ENCODE assay signal across 27 mouse cellular contexts in genomic region chr6:119217661-119218060, GRCm38 (mm10). TPM values are rescaled to one million over a fixed set of nuclear protein-coding genes. Genes with fewer than 3 reads are reported as not detected.
DNase-seq lines count a peak whose midpoint lies in the region; ATAC-seq and TF ChIP-seq lines count a peak whose summit lies in the region.
"Had no signal": no experiment of that assay in that cellular context is flagged by ENCODE, and none has a peak within 500 bp of the region (broad histone marks: within the 10 kb centered on the region; RNA-seq: fewer than 3 reads in every experiment).

No protein-coding gene starts in this region.

- no peaks in the 10 kb centered on the region for H3K27me3 ChIP-seq in heart, embryonic 11.5 days (ENCODE audit: control insufficient read depth, insufficient read depth, low read length)
- no peaks in the 10 kb centered on the region for H3K27me3 ChIP-seq in heart, postnatal 0 days (ENCODE audit: control insufficient read depth, insufficient read depth, low read length)
- H3K27me3 ChIP-seq: embryonic facial prominence, embryonic 15.5 days; hindbrain, embryonic 12.5 days had no signal

- H3K4me1 ChIP-seq in heart, embryonic 11.5 days (ENCODE audit: control insufficient read depth, insufficient read depth, low read length): peaks cover 47% of the 10 kb centered on the region
- H3K4me1 ChIP-seq in heart, postnatal 0 days (ENCODE audit: control insufficient read depth, insufficient read depth): peaks cover 24% of the 10 kb centered on the region
- H3K4me1 ChIP-seq: embryonic facial prominence, embryonic 15.5 days; forebrain, embryonic 10.5 days; hindbrain, embryonic 12.5 days had no signal

- H3K4me3 ChIP-seq in heart, embryonic 11.5 days (ENCODE audit: low read depth, low read length): no peak overlapping the region
- H3K4me3 ChIP-seq in heart, postnatal 0 days (ENCODE audit: low read depth, low read length): no peak overlapping the region
- H3K4me3 ChIP-seq: embryonic facial prominence, embryonic 15.5 days; erythroblast, embryonic 14.5 days; forebrain, embryonic 10.5 days; gastrocnemius, adult 2 months; hindbrain, embryonic 12.5 days had no signal

- H3K27ac ChIP-seq in heart, embryonic 11.5 days (ENCODE audit: low read depth, low read length): no peak overlapping the region
- no peak overlapping the region for H3K27ac ChIP-seq in heart, postnatal 0 days (ENCODE audit: low read depth)
- H3K27ac ChIP-seq: embryonic facial prominence, embryonic 15.5 days; forebrain, embryonic 10.5 days; gastrocnemius, adult 2 months; hindbrain, embryonic 12.5 days had no signal

- ATAC-seq in heart, embryonic 11.5 days (replicated peaks; ENCODE audit: insufficient number of reproducible peaks, low FRiP score, low TSS enrichment): no peak
- ATAC-seq in heart, postnatal 0 days (ENCODE audit: insufficient read depth, low read depth): no peak
- ATAC-seq: CD4-positive, CD25-positive, alpha-beta regulatory T cell, adult 4 months; forebrain, embryonic 14.5 days had no signal

- H3K9ac ChIP-seq in heart, embryonic 11.5 days (ENCODE audit: low read depth, low read length): no peak overlapping the region
- H3K9ac ChIP-seq in heart, postnatal 0 days (replicated peaks; ENCODE audit: low read depth, low read length): no peak overlapping the region
- H3K9ac ChIP-seq: embryonic facial prominence, embryonic 15.5 days; hindbrain, embryonic 12.5 days had no signal

- peak; percentile 86 for DNase-seq in heart, adult 11 months
- peak; percentile 4 for DNase-seq in heart, postnatal 0 days (ENCODE audit: low spot score)
- no peak for DNase-seq in heart, postnatal 25 days (ENCODE audit: low spot score)
- peak; percentile 2 to 5 for DNase-seq in layer of hippocampus, postnatal 25 days (ENCODE audit: extremely low spot score in 1 of 2, low spot score in 1 of 2)
- DNase-seq in layer of hippocampus, adult 9-11 months: no peak
- DNase-seq in urinary bladder, adult 2 months (ENCODE audit: low spot score): peak; percentile 20
- no peak for DNase-seq in urinary bladder, postnatal 14 days (ENCODE audit: low spot score)
- DNase-seq: adrenal gland, adult 8-10 months; adrenal gland, postnatal 36 days; B cell, adult 2 months; cerebellum, adult 11 months; cerebellum, adult 8-10 months; embryo, embryonic 11 days; gastrocnemius, adult 2 months; gastrocnemius, postnatal 25 days; heart, postnatal 14 days had no signal

- no peak overlapping the region; the same call in 1 of the 2 replicates for H3K4me2 ChIP-seq in heart, embryonic 11.5 days
- no peak overlapping the region for H3K4me2 ChIP-seq in heart, postnatal 0 days (ENCODE audit: low read depth, low read length)
- H3K4me2 ChIP-seq: embryonic facial prominence, embryonic 15.5 days; hindbrain, embryonic 12.5 days had no signal

- TF ChIP-seq EP300 in heart, postnatal 0 days (IDR thresholded peaks at IDR 0.05; ENCODE audit: low read depth): no peak

- H3K9me3 ChIP-seq in heart, embryonic 11.5 days (replicated peaks; ENCODE audit: control insufficient read depth, low read length): no peaks in the 10 kb centered on the region
- H3K9me3 ChIP-seq in heart, postnatal 0 days (replicated peaks; ENCODE audit: control insufficient read depth, low read length): no peaks in the 10 kb centered on the region
- H3K9me3 ChIP-seq: embryonic facial prominence, embryonic 15.5 days; forebrain, embryonic 10.5 days; G1E; hindbrain, embryonic 12.5 days had no signal

- no peak for TF ChIP-seq CTCF in heart, postnatal 0 days (IDR thresholded peaks at IDR 0.05; ENCODE audit: low read depth)

- intact Hi-C loops in heart, postnatal 25 days (cut with DNase I): no loop called here

- WGBS in heart, embryonic 11.5 days (ENCODE audit: insufficient replicate concordance): 43% methylated on average over 4 of the region's 4 CpGs
- 63% methylated on average over 4 of the region's 4 CpGs for WGBS in heart, postnatal 0 days

- no peaks in the 10 kb centered on the region; the same call in 1 of the 2 replicates for H3K36me3 ChIP-seq in heart, embryonic 11.5 days (ENCODE audit: control insufficient read depth, insufficient read depth, low read length)
- H3K36me3 ChIP-seq in heart, postnatal 0 days (replicated peaks; ENCODE audit: control insufficient read depth, insufficient read depth, low read length): peaks cover 15% of the 10 kb centered on the region

RNA-seq across cellular contexts. Expression of gene Cacna2d4, which starts 18.7 kb away (rescaled TPM):
- not detected in 2 replicates for polyA plus RNA-seq in heart, embryonic 11.5 days (2014; fragmentation: Nextera tagmentation; extraction: Ambion mirVana)
- not detected in 2 replicates for total RNA-seq in heart, postnatal 0 days (2014; rRNA removed; ENCODE audit: low replicate concordance)
- polyA plus RNA-seq in heart, postnatal 0 days (2015; fragmentation: Nextera tagmentation; extraction: Ambion mirVana): not detected in 2 replicates
- total RNA-seq in heart, postnatal 25 days (2021): not detected
- 1 to 10 TPM; 1.8 to 2.5 TPM for total RNA-seq in layer of hippocampus, postnatal 25 days (2021)
- polyA plus RNA-seq in urinary bladder, adult 2 months (2012; rRNA removed): 0.03 and 0.06 TPM in 2 replicates
- total RNA-seq: adrenal gland, postnatal 36 days had no signal
- polyA plus RNA-seq: embryonic facial prominence, embryonic 11.5 days; erythroblast, embryonic 14.5 days; forebrain, embryonic 10.5 days; G1E; heart, embryonic 14.5 days had no signal

RNA-seq across cellular contexts. Expression of gene Cacna1c, which starts 21.4 kb away (rescaled TPM):
- polyA plus RNA-seq in heart, embryonic 11.5 days (2014; fragmentation: Nextera tagmentation; extraction: Ambion mirVana): 38.8 and 44.0 TPM in 2 replicates
- 120 and 159 TPM in 2 replicates for total RNA-seq in heart, postnatal 0 days (2014; rRNA removed; ENCODE audit: low replicate concordance)
- 46.5 and 51.3 TPM in 2 replicates for polyA plus RNA-seq in heart, postnatal 0 days (2015; fragmentation: Nextera tagmentation; extraction: Ambion mirVana)
- 100 to 1,000 TPM; 182 to 191 TPM for total RNA-seq in heart, postnatal 25 days (2021)
- total RNA-seq in layer of hippocampus, postnatal 25 days (2021): 10 to 100 TPM; 69.0 to 86.7 TPM
- 11.2 and 26.9 TPM in 2 replicates for polyA plus RNA-seq in urinary bladder, adult 2 months (2012; rRNA removed)
- total RNA-seq: granulocyte monocyte progenitor cell, adult 5-6 weeks had no signal
- polyA plus RNA-seq: G1E had no signal

RNA-seq across cellular contexts. Expression of gene Dcp1b, which starts 42.6 kb away (rescaled TPM):
- polyA plus RNA-seq in heart, embryonic 11.5 days (2014; fragmentation: Nextera tagmentation; extraction: Ambion mirVana): 6.6 and 6.9 TPM in 2 replicates
- total RNA-seq in heart, postnatal 0 days (2014; rRNA removed; ENCODE audit: low replicate concordance): 8.8 and 12.4 TPM in 2 replicates
- polyA plus RNA-seq in heart, postnatal 0 days (2015; fragmentation: Nextera tagmentation; extraction: Ambion mirVana): 9.9 and 11.4 TPM in 2 replicates
- 1 to 10 TPM; 2.6 to 3.3 TPM for total RNA-seq in heart, postnatal 25 days (2021)
- total RNA-seq in layer of hippocampus, postnatal 25 days (2021): 10 to 100 TPM; 15.0 to 22.5 TPM
- 18.9 TPM in 2 replicates for polyA plus RNA-seq in urinary bladder, adult 2 months (2012; rRNA removed)

Comparison
In these comparisons a context has a peak if more than half of its experiments do, and no peak if none do; other contexts are left out.
1. DNase-seq: peak in heart, adult 11 months (single experiment), heart, postnatal 0 days (single experiment), layer of hippocampus, postnatal 25 days (2 of 2) and urinary bladder, adult 2 months (single experiment); none in heart, postnatal 25 days (single experiment), layer of hippocampus, adult 9-11 months (single experiment) and urinary bladder, postnatal 14 days (single experiment).